Mouse (Mus musculus) adrenal gland, postnatal 10 days (tissue): ENCODE results near the gene Gon4l. TPM values are rescaled to one million over a fixed set of nuclear protein-coding genes. Genes with fewer than 3 reads are reported as not detected.
A peak's percentile ranks its signal among the peaks of the same experiment; 100 is the strongest.

ENCODE experiments used
- DNase-seq: peaks from one replicate; pipeline ENCODE4 v3.0.0; 2021; ENCODE audit warnings: mixed read lengths
- total RNA-seq, 2 experiments: library from RNA; stranded (reverse); gene quantifications; 2 replicates each; pipeline ENCODE4 v1.2.3; 2021

The Gon4l gene
- total RNA-seq, 2 experiments from 2014 or later, result 22.7 to 29.2 TPM

DNA sequence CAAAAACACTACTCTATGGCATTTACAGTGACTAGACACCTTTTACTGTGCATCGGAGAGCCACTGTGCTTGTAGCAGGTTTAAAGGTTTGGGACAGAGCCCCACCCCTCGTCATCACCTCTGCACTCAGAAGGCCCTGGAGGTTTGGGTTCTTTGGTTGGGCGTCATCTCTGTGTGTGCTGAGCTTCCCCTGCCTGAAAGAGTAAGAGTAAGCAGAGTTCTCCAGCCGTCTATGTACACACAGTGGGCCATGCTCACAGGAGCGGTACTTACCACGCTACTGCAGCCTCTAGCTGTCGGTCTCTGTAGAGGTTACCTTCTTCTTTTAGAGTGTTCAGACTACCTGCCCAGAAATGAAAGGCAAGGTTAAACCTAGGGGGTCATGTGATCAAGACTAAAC, 77.6 kb downstream of the Gon4l start:
- no peak for DNase-seq

- DNase-seq, result peak; percentile 95
Measured at GRCm38 (mm10) chr3:88913511-88914383, 78.7 kb downstream of the Gon4l start, which contains the start of gene Msto1. Msto1 (minus strand) TSS chr3:88913999.

DNA sequence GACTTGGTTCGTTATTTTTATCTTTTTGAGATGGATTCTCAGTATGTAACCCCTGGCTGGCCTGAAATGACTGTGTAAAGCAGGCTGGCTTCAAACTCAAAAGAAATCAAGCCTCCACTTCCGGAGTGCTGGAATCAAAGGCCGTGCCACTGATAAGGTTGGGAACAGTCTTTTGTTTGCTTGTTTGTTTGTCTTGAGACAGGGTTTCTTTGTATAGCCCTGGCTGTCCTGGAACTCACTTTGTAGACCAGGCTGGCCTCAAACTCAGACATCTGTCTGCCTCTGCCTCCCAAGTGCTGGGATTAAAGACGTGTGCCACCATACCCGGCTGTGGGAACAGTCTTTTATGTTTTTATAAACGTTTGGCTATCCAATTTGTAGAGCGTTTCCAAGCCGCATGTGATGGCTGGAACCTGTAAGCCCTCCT, 79.4 kb downstream of the Gon4l start:
- DNase-seq, result no peak

DNA sequence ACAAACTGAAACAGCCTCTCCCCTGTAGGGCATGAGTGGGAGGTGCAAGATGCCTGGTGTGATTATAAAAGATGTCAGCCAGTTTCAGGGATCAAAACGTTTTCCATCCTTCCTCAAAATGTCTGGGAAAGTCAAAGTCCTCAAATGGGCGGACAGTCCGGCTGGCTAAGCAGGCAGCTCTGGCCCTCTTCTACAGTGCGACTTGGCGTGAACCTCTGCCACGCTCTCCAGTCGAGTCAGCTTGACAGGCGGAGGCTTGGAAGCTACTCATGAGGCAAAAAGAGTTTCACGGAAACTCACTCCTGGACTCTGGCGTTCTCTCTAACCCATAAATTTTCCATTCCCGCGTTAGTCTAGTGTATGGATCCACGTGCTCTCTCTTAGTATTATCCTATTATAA, 84.0 kb downstream of the Gon4l start:
- DNase-seq, result no peak

DNA sequence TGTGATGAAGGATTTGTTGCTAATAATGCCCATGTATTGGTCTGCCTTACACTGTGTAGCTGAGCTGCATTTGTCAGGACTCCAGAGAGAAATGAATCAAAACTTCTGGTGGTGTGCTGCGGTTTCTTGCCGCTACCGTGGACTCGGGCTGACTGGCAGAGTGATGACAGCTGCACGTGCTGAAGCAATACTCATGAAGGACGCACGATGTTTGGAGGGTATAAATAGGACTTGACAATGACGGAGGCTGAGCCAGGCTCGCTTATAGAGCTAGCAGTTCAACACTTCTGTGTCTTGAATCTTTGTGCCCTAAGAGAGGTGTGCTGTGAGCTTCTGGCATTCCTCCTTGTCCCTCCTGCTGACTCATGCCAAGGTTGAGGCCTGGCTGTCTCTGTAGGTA, 86.4 kb downstream of the Gon4l start:
- DNase-seq, result no peak

DNA sequence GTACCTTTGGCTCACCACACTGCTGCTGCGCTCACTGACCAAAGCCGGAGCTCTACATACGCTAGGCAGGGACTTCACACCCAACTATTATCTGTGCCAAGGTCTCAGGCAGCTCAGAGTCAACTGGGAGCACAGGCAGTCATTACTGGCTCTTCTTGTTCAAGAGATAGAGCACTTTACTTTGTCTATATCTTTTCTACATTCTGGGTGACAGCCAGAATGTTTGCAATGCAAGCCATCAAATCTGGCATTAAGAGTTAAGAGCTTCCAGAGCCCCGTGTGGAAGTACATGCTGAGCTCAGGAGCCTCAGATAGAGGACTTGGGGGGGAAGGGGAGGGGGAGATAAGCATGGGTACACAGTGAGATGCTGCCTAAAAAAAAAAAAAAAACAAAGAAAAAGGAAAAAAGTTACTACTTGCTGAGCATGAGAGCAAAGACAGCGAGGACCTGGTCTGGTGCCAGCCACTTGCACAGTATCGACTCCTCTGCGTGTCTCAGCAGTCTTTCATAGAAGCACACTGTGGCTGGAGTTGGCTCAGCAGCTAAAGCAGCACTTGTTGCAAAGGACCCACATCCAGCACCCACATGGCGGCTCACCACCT, 89.1 kb downstream of the Gon4l start:
- DNase-seq, result peak; percentile 56

DNA sequence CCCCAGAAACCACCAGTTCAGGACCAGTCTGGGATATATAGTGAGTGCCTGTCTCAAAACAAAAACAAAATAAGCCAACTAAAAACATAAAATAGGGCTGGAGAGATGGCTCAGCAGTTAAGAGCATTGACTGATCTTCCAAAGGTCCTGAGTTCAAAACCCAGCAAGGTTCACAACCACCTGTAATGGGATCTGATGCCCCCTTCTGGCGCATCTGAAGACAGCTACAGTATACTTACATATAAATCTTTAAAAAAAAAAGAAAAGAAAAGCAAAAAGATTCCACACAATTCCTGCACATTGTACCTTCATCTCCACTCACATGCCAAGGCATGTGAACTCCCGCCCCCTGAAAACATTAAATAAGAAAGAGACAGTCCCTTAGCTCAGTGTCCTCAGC, 90.6 kb downstream of the Gon4l start:
- no peak for DNase-seq

DNA sequence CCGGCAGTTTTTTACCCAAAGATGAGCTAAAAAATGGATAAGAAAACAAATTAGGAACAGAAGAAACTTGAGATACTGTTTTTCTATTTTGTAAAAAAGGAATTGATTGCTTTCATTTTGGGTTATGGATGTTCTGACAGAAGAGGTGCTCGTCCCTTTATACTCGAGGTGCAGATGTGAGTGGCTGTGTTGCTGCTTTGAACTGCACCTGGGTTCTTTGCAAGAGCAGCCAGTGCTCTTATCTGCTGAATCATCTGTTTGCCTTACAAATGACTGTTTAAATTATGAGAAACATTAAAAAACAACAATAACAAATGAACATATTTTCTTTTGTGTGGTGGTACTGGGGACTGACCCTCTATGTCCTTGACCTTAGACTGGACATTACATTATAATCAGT, 94.5 kb downstream of the Gon4l start:
- no peak for DNase-seq

GRCm38 (mm10) chr3:88939071-88939470, 104.0 kb downstream of the Gon4l start:
- DNase-seq, result no peak

- DNase-seq, result no peak
Measured at GRCm38 (mm10) chr3:88939749-88940148, 104.7 kb downstream of the Gon4l start.

DNA sequence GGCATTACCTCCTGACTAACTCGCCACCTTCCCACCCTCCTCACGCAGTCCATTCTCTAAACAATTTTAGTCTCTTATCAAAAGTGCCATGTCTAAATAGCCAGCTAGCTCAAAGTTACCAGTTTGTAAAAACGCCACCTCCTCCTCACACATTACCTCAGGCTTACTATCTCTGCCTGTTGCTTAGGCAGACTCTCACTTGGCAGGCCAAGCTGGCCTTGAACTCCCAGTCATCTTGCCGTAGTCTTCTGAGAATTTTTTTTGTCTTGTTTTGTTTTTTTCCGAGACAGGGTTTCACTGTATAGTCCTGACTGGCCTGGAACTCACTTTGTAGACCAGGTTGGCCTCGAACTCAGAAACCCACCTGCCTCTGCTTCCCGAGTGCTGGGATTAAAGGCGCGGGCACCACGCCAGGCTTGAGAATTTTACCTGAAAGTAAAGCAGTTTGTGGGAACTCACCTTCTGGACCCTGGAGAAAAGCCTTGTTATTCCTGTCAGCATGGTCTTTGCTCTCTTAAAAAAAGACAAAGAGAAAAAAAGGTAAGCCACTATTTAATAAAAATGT, 107.4 kb downstream of the Gon4l start:
- peak; percentile 26 for DNase-seq

- no peak for DNase-seq
Measured at GRCm38 (mm10) chr3:88944109-88944508, 109.1 kb downstream of the Gon4l start.

- peak; percentile 95 for DNase-seq
Measured at GRCm38 (mm10) chr3:88949786-88950575, 115.0 kb downstream of the Gon4l start.

GRCm38 (mm10) chr3:88950576-88951326, 115.7 kb downstream of the Gon4l start, which contains the start of the genes Ash1l and Dap3:
Ash1l (plus strand) TSS chr3:88950622.
Dap3 (minus strand) TSS chr3:88951181.
- peak; percentile 85 for DNase-seq

GRCm38 (mm10) chr3:88951327-88951800, 116.3 kb downstream of the Gon4l start:
- DNase-seq, result no peak

GRCm38 (mm10) chr3:88953246-88953645, 118.2 kb downstream of the Gon4l start:
- DNase-seq, result no peak

DNA sequence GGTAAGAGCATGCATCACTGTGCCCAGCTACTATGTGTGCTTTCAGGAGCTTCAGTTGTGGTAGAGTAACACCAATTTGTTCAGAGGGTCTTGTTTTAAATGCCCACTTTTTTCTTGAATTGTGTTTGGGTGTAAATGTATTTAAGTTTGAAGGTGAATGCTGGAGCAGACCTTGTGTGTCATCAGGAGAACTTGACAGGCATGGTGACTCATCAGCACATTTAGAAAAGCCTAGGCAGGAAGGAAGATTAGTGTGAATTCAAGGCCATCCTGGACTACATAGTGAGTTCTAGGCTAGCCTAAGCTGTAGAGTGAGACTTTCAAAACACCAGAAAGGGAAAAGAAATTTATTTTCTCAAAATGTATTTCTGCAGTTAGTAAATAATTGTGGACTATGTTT, 118.7 kb downstream of the Gon4l start:
- DNase-seq, result no peak
